Comparison of ENCODE assay signal across 23 mouse cellular contexts in the genomic region with DNA sequence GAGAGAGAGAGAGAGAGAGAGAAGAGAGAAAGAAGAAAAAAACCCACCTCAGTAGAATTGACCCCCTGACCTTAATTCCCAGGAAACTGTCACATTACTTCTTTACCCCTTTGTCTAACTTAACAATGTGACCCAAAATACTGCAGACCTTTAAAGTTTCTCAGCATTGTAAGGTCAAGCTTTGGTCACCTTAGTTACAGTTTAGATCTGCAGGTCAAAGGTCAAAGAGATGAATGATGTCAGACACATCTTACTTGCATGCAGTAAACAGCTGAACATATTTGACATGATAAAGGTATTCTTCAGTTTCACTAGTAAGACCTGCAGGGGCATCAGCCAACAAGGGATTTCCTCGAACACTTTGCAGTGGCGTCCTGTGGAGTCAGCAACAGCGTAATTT. TPM values are rescaled to one million over a fixed set of nuclear protein-coding genes. Genes with fewer than 3 reads are reported as not detected.
DNase-seq lines count a peak whose midpoint lies in the region; ATAC-seq lines count a peak whose summit lies in the region.
"Had no signal": no experiment of that assay in that cellular context is flagged by ENCODE, and none has a peak within 500 bp of the region (broad histone marks: within the 10 kb centered on the region; RNA-seq: fewer than 3 reads in every experiment).

No protein-coding gene starts in this region.

- no peak overlapping the region for H3K9ac ChIP-seq in forebrain, embryonic 14.5 days (ENCODE audit: low read length)
- H3K9ac ChIP-seq in forebrain, embryonic 16.5 days (replicated peaks; ENCODE audit: low read depth, low read length): no peak overlapping the region
- no peak overlapping the region for H3K9ac ChIP-seq in neural tube, embryonic 11.5 days (ENCODE audit: low read length)
- H3K9ac ChIP-seq in neural tube, embryonic 15.5 days (replicated peaks): no peak overlapping the region
- H3K9ac ChIP-seq: hindbrain, embryonic 15.5 days; liver, postnatal 0 days; neural tube, embryonic 13.5 days had no signal

- whole genome bisulfite sequencing in forebrain, embryonic 14.5 days: 18% methylated on average over 3 of the region's 3 CpGs
- 19% methylated on average over 3 of the region's 3 CpGs for WGBS in forebrain, embryonic 16.5 days
- 12% methylated on average over 3 of the region's 3 CpGs for WGBS in neural tube, embryonic 11.5 days
- WGBS in neural tube, embryonic 15.5 days: 21% methylated on average over 3 of the region's 3 CpGs

- no peak overlapping the region for H3K4me3 ChIP-seq in forebrain, embryonic 14.5 days (ENCODE audit: low read depth, low read length)
- H3K4me3 ChIP-seq in forebrain, embryonic 16.5 days (replicated peaks; ENCODE audit: low read length): no peak overlapping the region
- no peak overlapping the region for H3K4me3 ChIP-seq in neural tube, embryonic 11.5 days (ENCODE audit: low read depth, low read length)
- no peak overlapping the region for H3K4me3 ChIP-seq in neural tube, embryonic 15.5 days (replicated peaks)
- H3K4me3 ChIP-seq: erythroblast, embryonic 14.5 days; heart, embryonic 10.5 days; hindbrain, embryonic 15.5 days; neural tube, embryonic 13.5 days had no signal

- no peak overlapping the region for H3K27ac ChIP-seq in forebrain, embryonic 14.5 days (ENCODE audit: low read depth, low read length)
- no peak overlapping the region for H3K27ac ChIP-seq in forebrain, embryonic 16.5 days (ENCODE audit: low read length)
- no peak overlapping the region for H3K27ac ChIP-seq in neural tube, embryonic 11.5 days (ENCODE audit: low read depth, low read length)
- no peak overlapping the region for H3K27ac ChIP-seq in neural tube, embryonic 15.5 days (replicated peaks)
- H3K27ac ChIP-seq: heart, embryonic 10.5 days; hindbrain, embryonic 15.5 days; macrophage; neural tube, embryonic 13.5 days had no signal

- peak; percentile 17 for DNase-seq in forebrain, embryonic 14.5 days (ENCODE audit: low spot score)
- no peak for DNase-seq in neural tube, embryonic 11.5 days (ENCODE audit: low spot score)
- DNase-seq in mesoderm, embryonic 11.5 days (ENCODE audit: low read depth, low spot score): peak; percentile 45
- DNase-seq in layer of hippocampus, postnatal 25 days (ENCODE audit: extremely low spot score in 1 of 2, low spot score in 1 of 2): no peak
- DNase-seq in spleen, postnatal 36 days (ENCODE audit: low spot score in 2 of 2): no peak
- DNase-seq: adrenal gland, postnatal 25 days; cerebellum, adult 9-10 months; heart, postnatal 10 days; kidney, postnatal 14 days; liver, postnatal 0 days; right cerebral cortex, postnatal 4 days; thymus, adult 18-20 months had no signal

- H3K4me2 ChIP-seq in forebrain, embryonic 14.5 days (ENCODE audit: low read length): no peak overlapping the region
- H3K4me2 ChIP-seq in forebrain, embryonic 16.5 days (ENCODE audit: low read length): no peak overlapping the region
- H3K4me2 ChIP-seq in neural tube, embryonic 11.5 days (ENCODE audit: low read depth): no peak overlapping the region
- H3K4me2 ChIP-seq in neural tube, embryonic 15.5 days: no peak overlapping the region
- H3K4me2 ChIP-seq: hindbrain, embryonic 15.5 days; neural tube, embryonic 13.5 days had no signal

- H3K36me3 ChIP-seq in forebrain, embryonic 14.5 days (ENCODE audit: control insufficient read depth, insufficient read depth, low read length): no peaks in the 10 kb centered on the region
- no peaks in the 10 kb centered on the region for H3K36me3 ChIP-seq in forebrain, embryonic 16.5 days (ENCODE audit: control insufficient read depth, insufficient read depth)
- no peaks in the 10 kb centered on the region for H3K36me3 ChIP-seq in neural tube, embryonic 11.5 days (ENCODE audit: control insufficient read depth, insufficient read depth, low read length)
- no peaks in the 10 kb centered on the region for H3K36me3 ChIP-seq in neural tube, embryonic 15.5 days
- H3K36me3 ChIP-seq: heart, embryonic 10.5 days; hindbrain, embryonic 15.5 days; neural tube, embryonic 13.5 days had no signal

- no peaks in the 10 kb centered on the region for H3K27me3 ChIP-seq in forebrain, embryonic 14.5 days (replicated peaks; ENCODE audit: control insufficient read depth, insufficient read depth, low read length)
- no peaks in the 10 kb centered on the region for H3K27me3 ChIP-seq in forebrain, embryonic 16.5 days (replicated peaks; ENCODE audit: control insufficient read depth, insufficient read depth, low read length)
- H3K27me3 ChIP-seq in neural tube, embryonic 11.5 days (ENCODE audit: control insufficient read depth, insufficient read depth, low read length): no peaks in the 10 kb centered on the region
- H3K27me3 ChIP-seq in neural tube, embryonic 15.5 days (replicated peaks): no peaks in the 10 kb centered on the region
- H3K27me3 ChIP-seq: hindbrain, embryonic 15.5 days; neural tube, embryonic 13.5 days had no signal

- ATAC-seq in forebrain, embryonic 14.5 days: no peak
- ATAC-seq in forebrain, embryonic 16.5 days: no peak
- peak; percentile 24; the same call in 1 of the 2 replicates for ATAC-seq in neural tube, embryonic 11.5 days (ENCODE audit: insufficient read depth, low FRiP score, low TSS enrichment)
- ATAC-seq in neural tube, embryonic 15.5 days (ENCODE audit: low FRiP score): no peak
- no peak for ATAC-seq in erythroid progenitor cell, adult 5-6 weeks (replicated peaks; ENCODE audit: low FRiP score, poor library complexity, severe bottlenecking)
- ATAC-seq: activated CD4-positive, CD25-positive, alpha-beta regulatory T cell, adult 4 months; intestine, embryonic 16.5 days; liver, postnatal 0 days had no signal

- H3K9me3 ChIP-seq in forebrain, embryonic 14.5 days (replicated peaks; ENCODE audit: control insufficient read depth, low read length): no peaks in the 10 kb centered on the region
- H3K9me3 ChIP-seq in forebrain, embryonic 16.5 days (ENCODE audit: control insufficient read depth, low read length): no peaks in the 10 kb centered on the region
- H3K9me3 ChIP-seq in neural tube, embryonic 11.5 days (ENCODE audit: control insufficient read depth, low read length): no peaks in the 10 kb centered on the region
- no peaks in the 10 kb centered on the region for H3K9me3 ChIP-seq in neural tube, embryonic 15.5 days (replicated peaks)
- H3K9me3 ChIP-seq: heart, embryonic 10.5 days; hindbrain, embryonic 15.5 days; neural tube, embryonic 13.5 days had no signal

- H3K4me1 ChIP-seq in forebrain, embryonic 14.5 days (ENCODE audit: control insufficient read depth, insufficient read depth, low read length): peaks cover 19% of the 10 kb centered on the region
- H3K4me1 ChIP-seq in forebrain, embryonic 16.5 days (replicated peaks; ENCODE audit: control insufficient read depth, insufficient read depth, low read length): peaks cover 4% of the 10 kb centered on the region
- H3K4me1 ChIP-seq in neural tube, embryonic 11.5 days (ENCODE audit: control insufficient read depth, insufficient read depth, low read length): peaks cover 8% of the 10 kb centered on the region
- H3K4me1 ChIP-seq in neural tube, embryonic 15.5 days: 0 out of 2 replicates have a peak, but pooled peaks cover 3% of the 10 kb centered on the region

RNA-seq across cellular contexts. Expression of gene Flrt3, which starts 32.9 kb away (rescaled TPM):
- polyA plus RNA-seq in forebrain, embryonic 14.5 days (2014; fragmentation: Nextera tagmentation; extraction: Ambion mirVana): 62.5 and 64.3 TPM in 2 replicates
- polyA plus RNA-seq in forebrain, embryonic 16.5 days (2015; fragmentation: Nextera tagmentation; extraction: Ambion mirVana): 57.1 and 63.6 TPM in 2 replicates
- polyA plus RNA-seq in neural tube, embryonic 11.5 days (2014; fragmentation: Nextera tagmentation; extraction: Ambion mirVana): 46.3 and 53.4 TPM in 2 replicates
- polyA plus RNA-seq in neural tube, embryonic 15.5 days (2015; fragmentation: Nextera tagmentation; extraction: Ambion mirVana): 34.5 and 38.4 TPM in 2 replicates
- total RNA-seq in layer of hippocampus, postnatal 25 days (2021): 10 to 100 TPM; 35.8 to 39.0 TPM
- total RNA-seq in erythroid progenitor cell, adult 5-6 weeks (2015; ENCODE audit: low replicate concordance): not detected in 2 replicates
- total RNA-seq in erythroid progenitor cell, adult 5-6 weeks (2017; ENCODE audit: low replicate concordance): not detected in 2 replicates
- total RNA-seq: monocyte, adult 5-6 weeks had no signal

Comparison
In these comparisons a context has a peak if more than half of its experiments do, and no peak if none do; other contexts are left out.
1. DNase-seq: peak in forebrain, embryonic 14.5 days (single experiment) and mesoderm, embryonic 11.5 days (single experiment); none in neural tube, embryonic 11.5 days (single experiment), layer of hippocampus, postnatal 25 days (0 of 2) and spleen, postnatal 36 days (0 of 2).